Mouse (Mus musculus) G1E (cell line): ENCODE results near the gene Capn11. TPM values are rescaled to one million over a fixed set of nuclear protein-coding genes. Genes with fewer than 3 reads are reported as not detected.

Experiments used
- ATAC-seq: 2 replicates; pipeline ENCODE4 v1.8.0; 2016; ENCODE audit warnings: mild to moderate bottlenecking; ENCODE audit not compliant: insufficient number of reproducible peaks, poor library complexity, low FRiP score, severe bottlenecking; ENCODE audit errors: extremely low read depth
- DNase-seq: peaks from one replicate; pipeline ENCODE4 v3.0.0; 2012; ENCODE audit warnings: low spot score
- H3K27me3 ChIP-seq: 2 replicates; pipeline ENCODE4 v1.6.1; 2012; ENCODE audit warnings: mild to moderate bottlenecking, low read length, inconsistent platforms; ENCODE audit not compliant: insufficient read depth
- H3K36me3 ChIP-seq: replicated peaks from 2 replicates; pipeline ENCODE3; 2012; ENCODE audit warnings: mild to moderate bottlenecking, inconsistent platforms
- H3K4me1 ChIP-seq: 2 replicates; pipeline ENCODE4 v1.6.1; 2012; ENCODE audit warnings: low read depth, low read length, inconsistent platforms, mixed read lengths; ENCODE audit not compliant: insufficient read depth
- H3K4me3 ChIP-seq: 2 replicates; pipeline ENCODE4 v1.5.1; 2012; ENCODE audit warnings: low read depth, mild to moderate bottlenecking, inconsistent platforms, low read length, moderate library complexity, mixed read lengths
- H3K9me3 ChIP-seq: replicated peaks from 2 replicates; pipeline ENCODE4 v1.6.1; 2012; ENCODE audit warnings: inconsistent platforms
- CTCF ChIP-seq: IDR thresholded peaks from 2 replicates; pipeline ENCODE4 v1.5.1; 2012; ENCODE audit warnings: low read depth, low read length, inconsistent platforms, mixed read lengths
- GATA1 ChIP-seq: IDR thresholded peaks from 2 replicates; pipeline ENCODE4 v1.6.1; 2012; ENCODE audit warnings: borderline replicate concordance, low read length, inconsistent platforms, mixed read lengths
- GATA2 ChIP-seq: IDR thresholded peaks from 2 replicates; pipeline ENCODE4 v1.6.1; 2012; ENCODE audit warnings: low read depth, low read length, inconsistent platforms, borderline replicate concordance
- POLR2AphosphoS5 ChIP-seq: IDR thresholded peaks from 2 replicates; pipeline ENCODE4 v1.6.1; 2012; ENCODE audit warnings: low read depth, low read length, inconsistent platforms; ENCODE audit not compliant: insufficient replicate concordance
- TAL1 ChIP-seq: conservative IDR thresholded peaks from 2 replicates; pipeline ENCODE4 v1.6.1; 2012; ENCODE audit warnings: low read depth, low read length, inconsistent platforms, mixed read lengths
- polyA plus RNA-seq: library from polyadenylated mRNA; stranded (reverse); fragments of >175 nt; gene quantifications from 2 replicates; pipeline ENCODE4 v1.2.3, GENCODE M21; 2012
- total RNA-seq, 2 experiments: library from RNA; stranded (forward) in 1 of 2; stranded (reverse) in 1 of 2; fragments of 200-1000 nt in 1 of 2; fragments of >200 nt in 1 of 2; fragmentation: Nextera tagmentation in 1 of 2; gene quantifications; 2 replicates each; pipeline ENCODE4 v1.2.3; 2014 to 2017

The Capn11 gene
- total and polyA plus RNA-seq, 3 experiments, result not detected

GRCm38 (mm10) chr17:45585725-45586448 lies 73.2 kb downstream of the Capn11 start:
- peaks cover 75% of the 10 kb centered on the region for H3K4me1 ChIP-seq
- H3K9me3 ChIP-seq, result peaks cover 7% of the 10 kb centered on the region
- peak overlapping the region; percentile 28; the same call in 1 of the 2 replicates for H3K4me3 ChIP-seq
- DNase-seq (no peak), ATAC-seq (no peak)
- TF ChIP-seq CTCF (no peak), GATA1 (no peak), POLR2AphosphoS5 (no peak)
- peaks cover 68% of the 10 kb centered on the region for H3K36me3 ChIP-seq
- H3K27me3 ChIP-seq, result no peaks in the 10 kb centered on the region; the same call in 1 of the 2 replicates

- ATAC-seq (no peak), DNase-seq (peak; percentile 67)
- Histone ChIP-seq H3K9me3 (peaks cover 7% of the 10 kb centered on the region), H3K27me3 (no peaks in the 10 kb centered on the region; the same call in 1 of the 2 replicates), H3K4me3 (peak overlapping the region; percentile 57; the same call in 1 of the 2 replicates), H3K36me3 (peaks cover 64% of the 10 kb centered on the region), H3K4me1 (peaks cover 73% of the 10 kb centered on the region)
- TF ChIP-seq GATA1 (no peak), CTCF (peak; percentile 84)
These were observed 74.0 kb downstream of the Capn11 start for GRCm38 (mm10) chr17:45584939-45585678.

GRCm38 (mm10) chr17:45584096-45584896 lies 74.8 kb downstream of the Capn11 start:
- ATAC-seq (no peak), DNase-seq (peak; percentile 68)
- peaks cover 7% of the 10 kb centered on the region for H3K9me3 ChIP-seq
- no peaks in the 10 kb centered on the region; the same call in 1 of the 2 replicates for H3K27me3 ChIP-seq
- TF ChIP-seq GATA1 (no peak), CTCF (no peak), TAL1 (no peak), GATA2 (no peak), POLR2AphosphoS5 (no peak)
- H3K36me3 ChIP-seq, result peaks cover 60% of the 10 kb centered on the region
- peak overlapping the region; percentile 57; the same call in 1 of the 2 replicates for H3K4me3 ChIP-seq
- peaks cover 74% of the 10 kb centered on the region for H3K4me1 ChIP-seq

GRCm38 (mm10) chr17:45582715-45583355 lies 76.3 kb downstream of the Capn11 start:
- H3K36me3 ChIP-seq, result peaks cover 46% of the 10 kb centered on the region
- ATAC-seq, result no peak
- H3K4me3 ChIP-seq, result no peak overlapping the region
- DNase-seq, result no peak
- TF ChIP-seq CTCF, result peak; percentile 24; the same call in 1 of the 2 replicates
- TF ChIP-seq POLR2AphosphoS5, result no peak
- peaks cover 77% of the 10 kb centered on the region for H3K4me1 ChIP-seq
- peaks cover 7% of the 10 kb centered on the region for H3K9me3 ChIP-seq
- H3K27me3 ChIP-seq, result no peaks in the 10 kb centered on the region; the same call in 1 of the 2 replicates

GRCm38 (mm10) chr17:45582188-45582587 lies 76.9 kb downstream of the Capn11 start:
- Histone ChIP-seq H3K4me3 (no peak overlapping the region), H3K36me3 (peaks cover 43% of the 10 kb centered on the region), H3K9me3 (peaks cover 7% of the 10 kb centered on the region), H3K27me3 (no peaks in the 10 kb centered on the region; the same call in 1 of the 2 replicates), H3K4me1 (peaks cover 81% of the 10 kb centered on the region)
- TF ChIP-seq GATA1 (no peak), GATA2 (no peak), POLR2AphosphoS5 (no peak), CTCF (no peak), TAL1 (0 out of 2 replicates have a peak, but pooled peaks have one; percentile 28)
- DNase-seq (no peak), ATAC-seq (peak; percentile 45; the same call in 1 of the 2 replicates)
